Mouse (Mus musculus) kidney, embryonic 16.5 days (tissue): ENCODE data around the gene Dpf1. TPM values are rescaled to one million over a fixed set of nuclear protein-coding genes. Genes with fewer than 3 reads are reported as not detected.

Source experiments
- ATAC-seq: fragments of 200-750 bp; cut with Nextera tagmentation; 2 replicates; pipeline ENCODE4 v1.8.0; 2017; ENCODE audit warnings: moderate TSS enrichment; ENCODE audit not compliant: low FRiP score, low TSS enrichment
- H3K27ac ChIP-seq: fragments of 300-500 bp; sonication (generic); 2 replicates; pipeline ENCODE4 v1.5.1; 2014; ENCODE audit warnings: low read length
- H3K27me3 ChIP-seq: fragments of 300-500 bp; sonication (generic); 2 replicates; pipeline ENCODE4 v1.6.1; 2014; ENCODE audit warnings: low read length, control low read depth, mixed read lengths; ENCODE audit not compliant: insufficient read depth
- H3K36me3 ChIP-seq: fragments of 300-500 bp; sonication (generic); 2 replicates; pipeline ENCODE4 v1.6.1; 2014; ENCODE audit warnings: low read length, control low read depth, mixed read lengths; ENCODE audit not compliant: insufficient read depth
- H3K4me1 ChIP-seq: fragments of 300-500 bp; sonication (generic); 2 replicates; pipeline ENCODE4 v1.6.1; 2014; ENCODE audit warnings: low read length, control low read depth, mixed read lengths; ENCODE audit not compliant: insufficient read depth
- H3K4me2 ChIP-seq: fragments of 300-500 bp; sonication (generic); replicated peaks from 2 replicates; pipeline ENCODE4 v1.6.1; 2014; ENCODE audit warnings: low read depth, low read length
- H3K4me3 ChIP-seq: fragments of 300-500 bp; sonication (generic); 2 replicates; pipeline ENCODE4 v1.5.1; 2014; ENCODE audit warnings: mild to moderate bottlenecking, low read length
- H3K9ac ChIP-seq: fragments of 300-500 bp; sonication (generic); replicated peaks from 2 replicates; pipeline ENCODE4 v1.6.1; 2014; ENCODE audit warnings: low read length
- H3K9me3 ChIP-seq: fragments of 300-500 bp; sonication (generic); 2 replicates; pipeline ENCODE4 v1.6.1; 2016; ENCODE audit warnings: low read length, control low read depth
- WGBS: fragments of 180-500 bp; shearing (Covaris S2); extraction: QIAGEN DNeasy Blood & Tissue Kit; methylation state at CpG from one replicate; pipeline ENCODE4 v1.1.7; 2014; 5-methylcytosine and 5-hydroxymethylcytosine counted together
- polyA plus RNA-seq: library from polyadenylated mRNA; unstranded; fragments of >200 nt; fragmentation: Nextera tagmentation; extraction: Ambion mirVana; gene quantifications from 2 replicates; pipeline ENCODE4 v1.2.1, GENCODE M21; 2015

Gene Dpf1
- polyA plus RNA-seq, 1 experiment from 2014 or later, result 3.5 TPM

GRCm38 (mm10) chr7:29316976-29317375, 13.2 kb downstream of the Dpf1 start:
- H3K4me1 ChIP-seq, result peaks cover 43% of the 10 kb centered on the region
- peak overlapping the region; percentile 40; the same call in 1 of the 2 replicates for H3K27ac ChIP-seq
- no peak overlapping the region; the same call in 1 of the 2 replicates for H3K9ac ChIP-seq
- WGBS, result 12% methylated on average over 9 of the region's 10 CpGs
- no peaks in the 10 kb centered on the region for H3K27me3 ChIP-seq
- H3K9me3 ChIP-seq, result no peaks in the 10 kb centered on the region
- peaks cover 3% of the 10 kb centered on the region; the same call in 1 of the 2 replicates for H3K36me3 ChIP-seq
- peak; percentile 23 for ATAC-seq
- H3K4me2 ChIP-seq, result peak overlapping the region; percentile 29
- H3K4me3 ChIP-seq, result no peak overlapping the region

GRCm38 (mm10) chr7:29317558-29317957, 13.8 kb downstream of the Dpf1 start:
- ATAC-seq, result peak; percentile 22; the same call in 1 of the 2 replicates
- H3K9ac ChIP-seq, result no peak overlapping the region; the same call in 1 of the 2 replicates

GRCm38 (mm10) chr7:29318115-29318911, 14.6 kb downstream of the Dpf1 start:
- peak overlapping the region; percentile 12 for H3K4me3 ChIP-seq
- H3K27ac ChIP-seq, result peak overlapping the region; percentile 27; the same call in 1 of the 2 replicates
- no peak overlapping the region; the same call in 1 of the 2 replicates for H3K9ac ChIP-seq
- peaks cover 3% of the 10 kb centered on the region; the same call in 1 of the 2 replicates for H3K36me3 ChIP-seq
- peak; percentile 11; the same call in 1 of the 2 replicates for ATAC-seq
- 9% methylated on average over 18 of the region's 18 CpGs for WGBS
- H3K4me2 ChIP-seq, result peak overlapping the region; percentile 29
- H3K4me1 ChIP-seq, result peaks cover 43% of the 10 kb centered on the region
- H3K27me3 ChIP-seq, result no peaks in the 10 kb centered on the region
- H3K9me3 ChIP-seq, result no peaks in the 10 kb centered on the region

More at GRCm38 (mm10) chr7:29317558-29317957, 13.8 kb downstream of the Dpf1 start:
- 0% methylated on average over 2 of the region's 2 CpGs for WGBS
- Histone ChIP-seq H3K4me3 (no peak overlapping the region), H3K9me3 (no peaks in the 10 kb centered on the region), H3K4me2 (peak overlapping the region; percentile 29), H3K27ac (peak overlapping the region; percentile 40), H3K36me3 (peaks cover 3% of the 10 kb centered on the region; the same call in 1 of the 2 replicates), H3K4me1 (peaks cover 43% of the 10 kb centered on the region), H3K27me3 (no peaks in the 10 kb centered on the region)

- no peaks in the 10 kb centered on the region for H3K9me3 ChIP-seq
- WGBS, result 11% methylated on average over 19 of the region's 19 CpGs
- peak overlapping the region; percentile 7; the same call in 1 of the 2 replicates for H3K4me3 ChIP-seq
- ATAC-seq, result no peak; the same call in 1 of the 2 replicates
- H3K27ac ChIP-seq, result no peak overlapping the region
- no peaks in the 10 kb centered on the region for H3K27me3 ChIP-seq
- peaks cover 43% of the 10 kb centered on the region for H3K4me1 ChIP-seq
- H3K4me2 ChIP-seq, result peak overlapping the region; percentile 21; the same call in 1 of the 2 replicates
- H3K9ac ChIP-seq, result no peak overlapping the region
- H3K36me3 ChIP-seq, result peaks cover 9% of the 10 kb centered on the region; the same call in 1 of the 2 replicates
Observed at GRCm38 (mm10) chr7:29319337-29320307, 15.9 kb downstream of the Dpf1 start.

- H3K4me3 ChIP-seq, result no peak overlapping the region
- no peak overlapping the region for H3K27ac ChIP-seq
- H3K9ac ChIP-seq, result no peak overlapping the region
- H3K27me3 ChIP-seq, result no peaks in the 10 kb centered on the region
- H3K4me1 ChIP-seq, result no peaks in the 10 kb centered on the region
- no peak for ATAC-seq
- peaks cover 32% of the 10 kb centered on the region for H3K36me3 ChIP-seq
- 40% methylated on average over 6 of the region's 6 CpGs for WGBS
- no peaks in the 10 kb centered on the region for H3K9me3 ChIP-seq
- no peak overlapping the region for H3K4me2 ChIP-seq
Observed at GRCm38 (mm10) chr7:29327087-29327486, 23.3 kb downstream of the Dpf1 start.

GRCm38 (mm10) chr7:29328984-29329383, 25.2 kb downstream of the Dpf1 start:
- H3K9ac ChIP-seq, result no peak overlapping the region
- H3K36me3 ChIP-seq, result peaks cover 32% of the 10 kb centered on the region
- H3K27me3 ChIP-seq, result no peaks in the 10 kb centered on the region
- H3K4me1 ChIP-seq, result no peaks in the 10 kb centered on the region
- no peak overlapping the region for H3K27ac ChIP-seq
- 89% methylated on average over 16 of the region's 16 CpGs for WGBS
- H3K4me3 ChIP-seq, result no peak overlapping the region
- no peaks in the 10 kb centered on the region for H3K9me3 ChIP-seq
- ATAC-seq, result no peak
- no peak overlapping the region for H3K4me2 ChIP-seq

- no peaks in the 10 kb centered on the region for H3K9me3 ChIP-seq
- H3K36me3 ChIP-seq, result peaks cover 22% of the 10 kb centered on the region
- ATAC-seq, result no peak
- H3K4me2 ChIP-seq, result no peak overlapping the region
- H3K27ac ChIP-seq, result no peak overlapping the region
- 79% methylated on average over 6 of the region's 7 CpGs for WGBS
- H3K4me3 ChIP-seq, result no peak overlapping the region
- H3K9ac ChIP-seq, result no peak overlapping the region
- peaks cover 6% of the 10 kb centered on the region; the same call in 1 of the 2 replicates for H3K27me3 ChIP-seq
- peaks cover 1% of the 10 kb centered on the region; the same call in 1 of the 2 replicates for H3K4me1 ChIP-seq
Observed at GRCm38 (mm10) chr7:29334156-29334555, 30.4 kb downstream of the Dpf1 start.

- Histone ChIP-seq H3K27ac (no peak overlapping the region), H3K36me3 (peaks cover 22% of the 10 kb centered on the region; the same call in 1 of the 2 replicates), H3K4me1 (peaks cover 5% of the 10 kb centered on the region; the same call in 1 of the 2 replicates), H3K27me3 (peaks cover 6% of the 10 kb centered on the region; the same call in 1 of the 2 replicates), H3K4me2 (no peak overlapping the region), H3K4me3 (no peak overlapping the region), H3K9ac (no peak overlapping the region), H3K9me3 (no peaks in the 10 kb centered on the region)
- ATAC-seq, result no peak
Observed at GRCm38 (mm10) chr7:29335276-29335675, 31.5 kb downstream of the Dpf1 start.
